ENCODE assay signal across 13 mouse cellular contexts in genomic region chr8:122215630-122216029, GRCm38 (mm10).
"Had no signal": no experiment of that assay in that cellular context is flagged by ENCODE, and none has a peak within 500 bp of the region (broad histone marks: within the 10 kb centered on the region; RNA-seq: fewer than 3 reads in every experiment).

No protein-coding gene starts in this region.

- H3K27ac ChIP-seq: kidney, postnatal 0 days; layer of hippocampus, adult 2 months; limb, embryonic 10.5 days; limb, embryonic 13.5 days; liver, embryonic 13.5 days had no signal

- DNase-seq: kidney, postnatal 25 days; layer of hippocampus, adult 9-11 months; liver, embryonic 13.5 days; lung, adult 2 months; lung, postnatal 14 days; lung, postnatal 4 days; midbrain, embryonic 14.5 days; thymus, postnatal 25 days had no signal

- H3K4me3 ChIP-seq: layer of hippocampus, adult 2 months; limb, embryonic 10.5 days; limb, embryonic 13.5 days; liver, embryonic 13.5 days had no signal

- H3K9me3 ChIP-seq: limb, embryonic 10.5 days; liver, embryonic 13.5 days had no signal

- H3K4me2 ChIP-seq: limb, embryonic 13.5 days; liver, embryonic 13.5 days; midbrain, embryonic 11.5 days had no signal

- H3K27me3 ChIP-seq: limb, embryonic 13.5 days had no signal

- H3K4me1 ChIP-seq: limb, embryonic 10.5 days; limb, embryonic 13.5 days; liver, embryonic 13.5 days had no signal

- H3K36me3 ChIP-seq: limb, embryonic 10.5 days; limb, embryonic 13.5 days; liver, embryonic 13.5 days had no signal

- H3K9ac ChIP-seq: limb, embryonic 13.5 days; liver, embryonic 13.5 days had no signal
